Mouse (Mus musculus) limb, embryonic 11.5 days (tissue): ENCODE measurements around the gene Snupn. TPM values are rescaled to one million over a fixed set of nuclear protein-coding genes. Genes with fewer than 3 reads are reported as not detected.
A peak's percentile ranks its signal among the peaks of the same experiment; 100 is the strongest.
"Not testable (repeated sequence)": the region's sequence is repeated elsewhere in the genome, so short reads cannot be mapped to it uniquely, and the experiment has no call there.

Source experiments
- ATAC-seq: fragments of 200-750 bp; cut with Nextera tagmentation; 2 replicates; pipeline ENCODE4 v1.8.0; 2017; ENCODE audit warnings: low read depth; ENCODE audit not compliant: insufficient number of reproducible peaks, low FRiP score, low TSS enrichment
- DNase-seq: peaks from one replicate; pipeline ENCODE4 v3.0.0-alpha.2; 2015; ENCODE audit warnings: low spot score
- H3K27ac ChIP-seq: fragments of 300-500 bp; sonication (generic); replicated peaks from 2 replicates; pipeline ENCODE4 v1.5.1; 2014; ENCODE audit warnings: low read depth, mild to moderate bottlenecking, low read length
- H3K27me3 ChIP-seq: fragments of 300-500 bp; sonication (generic); 2 replicates; pipeline ENCODE4 v1.6.1; 2014; ENCODE audit warnings: mild to moderate bottlenecking, low read length, mixed read lengths; ENCODE audit not compliant: control insufficient read depth, insufficient read depth
- H3K36me3 ChIP-seq: fragments of 300-500 bp; sonication (generic); 2 replicates; pipeline ENCODE4 v1.6.1; 2014; ENCODE audit warnings: mild to moderate bottlenecking, low read length, moderate library complexity, mixed read lengths; ENCODE audit not compliant: control insufficient read depth, insufficient read depth
- H3K4me1 ChIP-seq: fragments of 300-500 bp; sonication (generic); 2 replicates; pipeline ENCODE4 v1.6.1; 2014; ENCODE audit warnings: low read length, mixed read lengths; ENCODE audit not compliant: control insufficient read depth, insufficient read depth
- H3K4me2 ChIP-seq: fragments of 300-500 bp; sonication (generic); 2 replicates; pipeline ENCODE4 v1.6.1; 2014; ENCODE audit warnings: low read depth, mild to moderate bottlenecking, moderate library complexity; ENCODE audit not compliant: severe bottlenecking
- H3K4me3 ChIP-seq: fragments of 300-500 bp; sonication (generic); 2 replicates; pipeline ENCODE4 v1.5.1; 2014; ENCODE audit warnings: low read depth, low read length
- H3K9ac ChIP-seq: fragments of 300-500 bp; sonication (generic); 2 replicates; pipeline ENCODE4 v1.6.1; 2014; ENCODE audit warnings: mild to moderate bottlenecking, low read length
- H3K9me3 ChIP-seq: fragments of 300-500 bp; sonication (generic); 2 replicates; pipeline ENCODE4 v1.6.1; 2016; ENCODE audit warnings: low read length; ENCODE audit not compliant: control insufficient read depth
- WGBS: fragments of 180-500 bp; shearing (Covaris S2); extraction: QIAGEN DNeasy Blood & Tissue Kit; methylation state at CpG from one replicate; pipeline ENCODE4 v1.1.7; 2014; 5-methylcytosine and 5-hydroxymethylcytosine counted together
- polyA plus RNA-seq: library from polyadenylated mRNA; unstranded; fragments of >200 nt; fragmentation: Nextera tagmentation; extraction: Ambion mirVana; gene quantifications from 2 replicates; pipeline ENCODE4 v1.2.1, GENCODE M21; 2014

The Snupn gene
- polyA plus RNA-seq, 1 experiment from 2014 or later = 30.2 TPM

- 2% methylated on average over 7 of the region's 7 CpGs for WGBS
- DNase-seq (no peak), ATAC-seq (no peak)
- H3K9ac ChIP-seq = peak overlapping the region; percentile 74
- no peaks in the 10 kb centered on the region for H3K9me3 ChIP-seq
- 0 out of 2 replicates have a peak overlapping the region, but pooled peaks have one; percentile 63 for H3K27ac ChIP-seq
- H3K4me2 ChIP-seq = peak overlapping the region; percentile 82
- H3K27me3 ChIP-seq = no peaks in the 10 kb centered on the region
- H3K4me1 ChIP-seq = no peaks in the 10 kb centered on the region; the same call in 1 of the 2 replicates
- no peaks in the 10 kb centered on the region; the same call in 1 of the 2 replicates for H3K36me3 ChIP-seq
- peak overlapping the region; percentile 66 for H3K4me3 ChIP-seq
These were observed 12.3 kb upstream of the Snupn start for GRCm38 (mm10) chr9:56938374-56938773.

GRCm38 (mm10) chr9:56947481-56947880, 3.2 kb upstream of the Snupn start:
- DNase-seq = peak; percentile 59
- not testable (repeated sequence) for H3K27ac ChIP-seq, H3K36me3 ChIP-seq

DNA sequence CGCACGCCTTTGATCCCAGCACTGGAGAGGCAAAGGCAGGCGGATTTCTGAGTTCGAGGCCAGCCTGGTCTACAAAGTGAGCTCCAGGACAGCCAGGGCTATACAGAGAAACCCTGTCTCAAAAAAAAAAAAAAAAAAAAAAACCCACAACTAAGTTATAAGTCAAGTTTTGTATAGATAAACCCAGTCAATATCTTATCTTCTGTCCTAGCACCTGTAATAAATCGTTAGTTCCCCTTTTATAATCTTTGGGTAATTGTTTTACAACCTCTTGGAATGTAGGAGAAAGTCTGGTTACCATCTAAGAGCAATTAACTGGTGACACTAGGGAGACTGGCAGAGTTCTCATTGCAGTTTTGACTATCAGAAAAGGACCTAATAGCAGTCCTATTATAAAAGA, 2.0 kb upstream of the Snupn start:
- not testable (repeated sequence) for H3K9me3 ChIP-seq, H3K27ac ChIP-seq

More at GRCm38 (mm10) chr9:56947481-56947880, 3.2 kb upstream of the Snupn start:
- 30% methylated on average over 3 of the region's 3 CpGs for WGBS
- H3K27me3 ChIP-seq, H3K4me2 ChIP-seq, H3K9me3 ChIP-seq, H3K4me1 ChIP-seq, H3K9ac ChIP-seq, ATAC-seq, H3K4me3 ChIP-seq: not testable (repeated sequence)

DNA sequence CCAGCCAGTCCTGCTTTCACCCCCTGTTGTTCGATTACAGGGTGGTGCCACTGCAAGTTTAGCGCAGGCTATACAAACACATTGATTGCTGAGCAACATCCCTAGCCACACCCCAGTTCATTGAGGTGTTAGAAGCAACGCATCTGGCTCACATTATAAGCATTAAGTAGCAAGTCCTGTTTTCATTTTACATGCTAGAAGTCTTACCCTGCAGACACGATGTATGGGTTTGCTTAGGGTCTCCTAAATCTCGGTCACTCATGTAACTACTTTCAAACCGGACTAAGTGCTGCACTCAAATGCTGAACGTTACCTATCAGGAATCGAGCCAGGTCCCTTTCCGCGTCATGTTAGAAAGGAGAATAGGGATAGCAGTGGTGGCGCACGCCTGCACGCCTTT, 911 bp upstream of the Snupn start:
- Histone ChIP-seq H3K27me3 (no peaks in the 10 kb centered on the region), H3K9ac (no peak overlapping the region; the same call in 1 of the 2 replicates), H3K4me3 (peak overlapping the region; percentile 15), H3K27ac (no peak overlapping the region), H3K4me2 (peak overlapping the region; percentile 30; the same call in 1 of the 2 replicates), H3K36me3 (no peaks in the 10 kb centered on the region), H3K4me1 (no peaks in the 10 kb centered on the region), H3K9me3 (no peaks in the 10 kb centered on the region)
- no peak for ATAC-seq
- DNase-seq = peak; percentile 40
- 14% methylated on average over 13 of the region's 13 CpGs for WGBS

More for the DNA sequence above, 2.0 kb upstream of the Snupn start:
- not testable (repeated sequence) for H3K36me3 ChIP-seq, ATAC-seq, H3K27me3 ChIP-seq, DNase-seq, H3K4me2 ChIP-seq, H3K9ac ChIP-seq, H3K4me3 ChIP-seq, H3K4me1 ChIP-seq
- 34% methylated on average over 5 of the region's 5 CpGs for WGBS

- H3K36me3 ChIP-seq = 0 out of 2 replicates have a peak, but pooled peaks cover 2% of the 10 kb centered on the region
- no peak overlapping the region for H3K4me3 ChIP-seq
- no peak overlapping the region for H3K9ac ChIP-seq
- H3K9me3 ChIP-seq = no peaks in the 10 kb centered on the region
- 89% methylated on average over 1 of the region's 1 CpGs for WGBS
- no peaks in the 10 kb centered on the region for H3K4me1 ChIP-seq
- no peak for ATAC-seq
- no peak overlapping the region for H3K4me2 ChIP-seq
- no peak overlapping the region for H3K27ac ChIP-seq
- DNase-seq = no peak
- no peaks in the 10 kb centered on the region for H3K27me3 ChIP-seq
These were observed 2.9 kb downstream of the Snupn start for GRCm38 (mm10) chr9:56953562-56953961.

GRCm38 (mm10) chr9:56956966-56957675, 6.4 kb downstream of the Snupn start:
- Histone ChIP-seq H3K36me3 (0 out of 2 replicates have a peak, but pooled peaks cover 2% of the 10 kb centered on the region), H3K27me3 (no peaks in the 10 kb centered on the region), H3K4me1 (no peaks in the 10 kb centered on the region), H3K9ac (no peak overlapping the region), H3K4me2 (no peak overlapping the region), H3K4me3 (no peak overlapping the region), H3K27ac (no peak overlapping the region), H3K9me3 (no peaks in the 10 kb centered on the region)
- 46% methylated on average over 7 of the region's 7 CpGs for WGBS
- ATAC-seq (no peak), DNase-seq (peak; percentile 40)

GRCm38 (mm10) chr9:56958689-56959088, 8.0 kb downstream of the Snupn start:
- 98% methylated on average over 2 of the region's 2 CpGs for WGBS
- H3K9ac ChIP-seq = no peak overlapping the region
- DNase-seq = no peak
- H3K4me2 ChIP-seq = no peak overlapping the region
- H3K36me3 ChIP-seq = peaks cover 2% of the 10 kb centered on the region; the same call in 1 of the 2 replicates
- H3K27me3 ChIP-seq = no peaks in the 10 kb centered on the region
- no peaks in the 10 kb centered on the region for H3K9me3 ChIP-seq
- H3K4me1 ChIP-seq = no peaks in the 10 kb centered on the region
- no peak overlapping the region for H3K27ac ChIP-seq
- H3K4me3 ChIP-seq = no peak overlapping the region
- no peak for ATAC-seq

DNA sequence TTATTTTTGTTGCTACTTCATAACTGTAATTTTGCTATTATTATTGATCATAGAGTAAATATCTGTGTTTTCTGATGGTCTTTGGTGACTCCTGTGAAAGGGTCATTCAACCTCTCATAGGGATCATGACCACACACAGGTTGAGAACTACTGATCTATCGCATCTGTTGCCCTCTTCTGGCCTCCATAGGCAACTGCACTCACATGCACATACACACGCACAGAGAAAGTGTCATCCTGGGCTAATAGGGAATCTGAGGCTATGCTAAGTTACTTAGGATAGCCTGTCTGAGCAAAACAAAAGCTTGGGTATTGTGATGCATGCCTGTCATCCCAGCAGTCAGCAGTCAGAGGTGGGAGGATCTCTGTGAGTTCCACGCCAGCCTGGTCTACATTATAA, 10.9 kb downstream of the Snupn start:
- ATAC-seq (no peak), DNase-seq (no peak)
- Histone ChIP-seq H3K4me3 (no peak overlapping the region), H3K9me3 (no peaks in the 10 kb centered on the region), H3K4me2 (no peak overlapping the region), H3K27me3 (no peaks in the 10 kb centered on the region), H3K9ac (no peak overlapping the region), H3K4me1 (no peaks in the 10 kb centered on the region), H3K36me3 (peaks cover 2% of the 10 kb centered on the region; the same call in 1 of the 2 replicates), H3K27ac (no peak overlapping the region)
- WGBS = 95% methylated on average over 3 of the region's 3 CpGs
